Mouse (Mus musculus) forebrain, embryonic 16.5 days (tissue): Measurements from ENCODE around the gene Dpysl4. TPM values are rescaled to one million over a fixed set of nuclear protein-coding genes. Genes with fewer than 3 reads are reported as not detected.

ENCODE experiments used
- ATAC-seq: fragments of 200-750 bp; cut with Nextera tagmentation; 2 replicates; pipeline ENCODE4 v1.8.0; 2017; ENCODE audit warnings: mild to moderate bottlenecking, moderate library complexity
- H3K27ac ChIP-seq: fragments of 300-500 bp; sonication (generic); 2 replicates; pipeline ENCODE4 v1.5.1; 2014; ENCODE audit warnings: low read length, control low read depth
- H3K27me3 ChIP-seq: fragments of 300-500 bp; sonication (generic); replicated peaks from 2 replicates; pipeline ENCODE4 v1.6.1; 2014; ENCODE audit warnings: low read length; ENCODE audit not compliant: control insufficient read depth, insufficient read depth
- H3K36me3 ChIP-seq: fragments of 300-500 bp; sonication (generic); 2 replicates; pipeline ENCODE4 v1.6.1; 2014; ENCODE audit not compliant: control insufficient read depth, insufficient read depth
- H3K4me1 ChIP-seq: fragments of 300-500 bp; sonication (generic); replicated peaks from 2 replicates; pipeline ENCODE4 v1.6.1; 2014; ENCODE audit warnings: low read length; ENCODE audit not compliant: control insufficient read depth, insufficient read depth
- H3K4me2 ChIP-seq: fragments of 300-500 bp; sonication (generic); 2 replicates; pipeline ENCODE4 v1.6.1; 2014; ENCODE audit warnings: mild to moderate bottlenecking, low read length, control low read depth
- H3K4me3 ChIP-seq: fragments of 300-500 bp; sonication (generic); replicated peaks from 2 replicates; pipeline ENCODE4 v1.5.1; 2014; ENCODE audit warnings: mild to moderate bottlenecking, low read length, control low read depth
- H3K9ac ChIP-seq: fragments of 300-500 bp; sonication (generic); replicated peaks from 2 replicates; pipeline ENCODE4 v1.6.1; 2014; ENCODE audit warnings: low read depth, low read length, control low read depth
- H3K9me3 ChIP-seq: fragments of 300-500 bp; sonication (generic); 2 replicates; pipeline ENCODE4 v1.6.1; 2016; ENCODE audit warnings: low read length; ENCODE audit not compliant: control insufficient read depth
- WGBS: fragments of 180-500 bp; shearing (Covaris S2); extraction: QIAGEN DNeasy Blood & Tissue Kit; methylation state at CpG from one replicate; pipeline ENCODE4 v1.1.7; 2014; 5-methylcytosine and 5-hydroxymethylcytosine counted together
- polyA plus RNA-seq: library from polyadenylated mRNA; unstranded; fragments of >200 nt; fragmentation: Nextera tagmentation; extraction: Ambion mirVana; gene quantifications from 2 replicates; pipeline ENCODE4 v1.2.1, GENCODE M21; 2015

Gene Dpysl4
- polyA plus RNA-seq, 1 experiment from 2014 or later, result 122 TPM

DNA sequence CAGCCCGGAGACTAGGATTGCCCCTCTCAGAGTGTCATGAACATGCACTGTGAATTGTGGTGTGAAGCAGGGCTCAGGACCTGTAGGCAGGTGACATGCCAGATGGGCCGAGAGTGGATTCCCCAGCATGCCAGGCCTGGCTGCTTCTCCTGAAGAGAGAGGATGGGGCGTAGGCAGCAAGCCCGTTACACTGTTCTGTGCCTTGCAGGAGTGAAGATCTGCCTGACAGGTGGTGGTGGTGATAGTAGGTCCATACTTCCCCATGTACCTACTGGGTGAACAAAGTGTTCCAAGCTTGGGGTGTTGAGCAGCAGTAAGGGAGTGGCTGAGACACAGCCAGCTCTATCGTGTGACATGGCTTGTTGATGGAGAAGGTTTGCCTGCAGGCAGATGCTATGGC lies 7.3 kb downstream of the Dpysl4 start:
- WGBS, result 80% methylated on average over 5 of the region's 5 CpGs
- peaks cover 19% of the 10 kb centered on the region for H3K4me1 ChIP-seq
- H3K9ac ChIP-seq, result no peak overlapping the region
- H3K27me3 ChIP-seq, result no peaks in the 10 kb centered on the region
- ATAC-seq, result no peak
- no peak overlapping the region for H3K4me3 ChIP-seq
- 0 out of 2 replicates have a peak, but pooled peaks cover 4% of the 10 kb centered on the region for H3K36me3 ChIP-seq
- no peak overlapping the region for H3K4me2 ChIP-seq
- H3K27ac ChIP-seq, result no peak overlapping the region
- no peaks in the 10 kb centered on the region for H3K9me3 ChIP-seq

DNA sequence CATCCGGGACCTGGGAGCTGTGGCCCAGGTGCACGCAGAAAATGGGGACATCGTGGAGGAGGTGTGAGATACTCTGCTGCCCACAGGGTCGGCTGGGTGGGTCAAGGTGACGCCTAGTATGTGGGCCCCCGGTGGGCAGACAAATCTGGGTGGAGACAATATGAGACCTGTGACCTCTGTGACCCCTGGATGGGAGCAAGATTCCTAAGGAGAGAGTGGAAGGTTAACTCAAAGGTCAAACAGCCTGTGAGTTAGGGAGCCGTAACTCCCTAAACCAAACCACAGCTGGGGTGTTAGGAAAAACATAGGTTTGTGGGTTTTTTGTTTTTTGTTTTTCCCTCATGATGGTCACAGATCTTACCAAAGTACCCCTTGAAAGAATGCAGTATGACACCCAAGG lies 8.0 kb downstream of the Dpysl4 start:
- H3K9ac ChIP-seq, result no peak overlapping the region
- H3K4me2 ChIP-seq, result no peak overlapping the region
- H3K4me1 ChIP-seq, result peaks cover 13% of the 10 kb centered on the region
- no peak overlapping the region for H3K27ac ChIP-seq
- 0 out of 2 replicates have a peak, but pooled peaks cover 4% of the 10 kb centered on the region for H3K36me3 ChIP-seq
- WGBS, result 90% methylated on average over 7 of the region's 7 CpGs
- no peaks in the 10 kb centered on the region for H3K9me3 ChIP-seq
- no peak for ATAC-seq
- no peaks in the 10 kb centered on the region for H3K27me3 ChIP-seq
- H3K4me3 ChIP-seq, result no peak overlapping the region

DNA sequence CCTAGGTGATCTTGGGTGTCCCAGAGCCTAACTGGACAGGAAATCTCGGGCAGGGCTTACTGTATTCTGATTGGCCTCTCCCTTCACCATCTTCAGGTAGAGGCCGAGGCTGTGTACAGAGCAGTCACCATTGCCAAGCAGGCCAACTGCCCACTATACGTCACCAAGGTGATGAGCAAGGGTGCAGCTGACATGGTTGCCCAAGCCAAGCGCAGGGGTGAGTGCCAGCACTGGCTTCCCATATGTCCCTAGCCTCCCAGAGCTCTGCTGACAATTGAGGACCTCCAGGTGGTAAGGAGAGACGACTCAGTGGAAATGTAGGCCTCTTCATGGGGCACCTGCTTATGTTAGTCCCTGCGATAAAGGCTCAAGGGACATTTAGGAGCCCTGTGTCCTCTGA lies 9.0 kb downstream of the Dpysl4 start:
- ATAC-seq, result no peak
- 91% methylated on average over 6 of the region's 6 CpGs for WGBS

DNA sequence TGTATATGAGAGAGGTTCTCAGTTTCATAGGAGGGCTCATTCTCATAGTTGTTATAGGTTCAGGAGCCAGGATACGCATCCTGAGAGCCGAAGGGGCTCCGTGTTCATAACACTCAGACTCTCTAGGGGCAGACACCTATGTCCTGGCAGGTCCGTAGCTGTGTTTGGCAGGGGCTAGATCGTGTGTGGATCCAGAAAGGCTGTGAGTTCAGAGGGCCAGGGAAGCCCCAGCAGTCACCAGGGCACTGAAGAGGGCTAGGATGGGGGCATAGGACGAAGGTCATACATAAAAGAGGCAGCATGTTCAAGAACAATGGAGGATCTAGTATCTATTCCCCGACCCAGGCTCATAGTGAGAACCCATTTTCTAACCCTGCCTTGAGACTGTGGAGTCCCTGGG lies 9.5 kb downstream of the Dpysl4 start:
- Histone ChIP-seq H3K27ac (no peak overlapping the region), H3K36me3 (0 out of 2 replicates have a peak, but pooled peaks cover 4% of the 10 kb centered on the region), H3K9me3 (no peaks in the 10 kb centered on the region), H3K4me1 (no peaks in the 10 kb centered on the region; the same call in 1 of the 2 replicates), H3K9ac (no peak overlapping the region), H3K4me2 (no peak overlapping the region), H3K4me3 (no peak overlapping the region), H3K27me3 (no peaks in the 10 kb centered on the region)
- 90% methylated on average over 7 of the region's 7 CpGs for WGBS
- no peak for ATAC-seq

More for the DNA sequence above, 9.0 kb downstream of the Dpysl4 start:
- Histone ChIP-seq H3K9ac (no peak overlapping the region), H3K4me2 (no peak overlapping the region), H3K4me3 (no peak overlapping the region), H3K27ac (no peak overlapping the region), H3K36me3 (0 out of 2 replicates have a peak, but pooled peaks cover 4% of the 10 kb centered on the region), H3K9me3 (no peaks in the 10 kb centered on the region), H3K4me1 (peaks cover 5% of the 10 kb centered on the region), H3K27me3 (no peaks in the 10 kb centered on the region)

DNA sequence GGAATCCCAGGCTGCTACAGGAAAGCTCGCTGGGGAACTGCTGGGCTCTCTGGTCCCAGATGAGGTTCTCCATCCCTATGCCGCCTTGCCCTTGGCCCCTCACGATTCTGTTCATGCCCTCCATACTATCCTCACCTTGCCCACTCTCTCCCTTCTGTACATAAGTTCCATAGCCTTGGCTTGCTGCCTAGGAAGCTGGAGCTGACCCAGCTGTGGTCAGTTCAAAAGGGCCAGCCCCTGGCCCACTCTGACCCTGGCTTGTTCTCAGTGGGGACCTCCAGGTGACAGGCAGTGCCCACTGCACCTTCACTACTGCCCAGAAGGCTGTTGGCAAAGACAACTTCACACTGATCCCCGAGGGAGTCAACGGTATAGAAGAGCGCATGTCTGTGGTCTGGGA lies 10.6 kb downstream of the Dpysl4 start:
- WGBS, result 94% methylated on average over 6 of the region's 6 CpGs
- ATAC-seq, result no peak
- Histone ChIP-seq H3K9me3 (no peaks in the 10 kb centered on the region), H3K9ac (no peak overlapping the region), H3K36me3 (0 out of 2 replicates have a peak, but pooled peaks cover 2% of the 10 kb centered on the region), H3K4me3 (no peak overlapping the region), H3K4me2 (no peak overlapping the region), H3K27ac (no peak overlapping the region), H3K4me1 (no peaks in the 10 kb centered on the region), H3K27me3 (no peaks in the 10 kb centered on the region)

DNA sequence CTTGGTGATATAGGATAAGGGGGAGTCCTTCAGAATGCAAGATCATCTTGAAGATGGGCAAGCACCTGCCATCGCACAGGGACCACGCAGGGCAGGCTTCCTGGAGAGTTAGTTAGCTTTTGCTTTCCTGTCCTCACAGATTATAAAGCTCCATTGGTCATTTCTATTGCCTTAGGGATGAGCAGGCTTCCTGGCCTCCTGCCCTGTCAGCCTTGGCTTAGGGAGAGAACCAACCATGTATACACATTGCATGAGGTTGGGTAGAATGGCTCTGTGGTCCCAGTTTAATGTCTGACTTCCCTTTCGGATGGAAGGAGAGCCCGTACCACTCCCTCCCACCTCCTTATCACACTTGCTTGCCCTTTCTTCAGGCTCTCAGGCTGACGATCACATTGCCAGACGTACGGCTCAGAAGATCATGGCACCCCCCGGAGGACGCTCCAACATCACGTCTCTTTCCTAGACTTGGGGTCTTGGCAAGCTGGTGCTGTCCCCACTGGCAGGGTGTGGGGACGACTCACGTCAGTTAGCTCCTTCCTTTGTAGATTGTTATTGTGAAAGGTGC lies 14.8 kb downstream of the Dpysl4 start:
- Histone ChIP-seq H3K4me2 (no peak overlapping the region), H3K27ac (no peak overlapping the region), H3K4me3 (no peak overlapping the region), H3K36me3 (no peaks in the 10 kb centered on the region), H3K9ac (no peak overlapping the region), H3K27me3 (no peaks in the 10 kb centered on the region), H3K9me3 (no peaks in the 10 kb centered on the region), H3K4me1 (no peaks in the 10 kb centered on the region)
- 70% methylated on average over 12 of the region's 12 CpGs for WGBS
- ATAC-seq, result no peak

DNA sequence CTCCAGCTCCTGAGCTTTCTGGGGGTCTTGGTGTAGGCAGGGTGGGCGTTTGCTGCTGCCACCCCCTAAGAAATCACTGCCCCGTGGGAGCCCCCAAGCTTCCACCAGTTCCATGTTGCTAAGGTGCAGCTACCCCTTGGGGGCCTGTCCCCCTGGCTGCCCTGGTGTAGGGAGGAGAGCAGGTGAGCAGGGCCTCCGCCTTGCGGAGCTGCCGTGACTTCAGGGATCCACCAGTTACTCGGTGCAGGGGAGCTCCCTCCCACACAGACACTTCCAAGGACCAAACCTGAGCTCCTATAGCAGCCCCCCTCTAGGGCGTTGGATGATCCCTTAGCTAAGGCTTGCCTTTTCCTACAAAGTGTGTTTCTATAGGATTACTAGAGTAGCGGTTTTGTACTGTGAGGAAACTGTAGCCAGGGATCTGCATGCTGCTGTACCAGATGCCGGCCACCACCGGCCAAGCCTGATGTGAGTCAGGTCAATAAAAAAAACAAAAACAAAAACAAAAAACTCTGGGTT lies 15.5 kb downstream of the Dpysl4 start:
- 77% methylated on average over 10 of the region's 10 CpGs for WGBS
- Histone ChIP-seq H3K9ac (no peak overlapping the region), H3K4me2 (no peak overlapping the region), H3K4me1 (no peaks in the 10 kb centered on the region), H3K9me3 (no peaks in the 10 kb centered on the region), H3K4me3 (no peak overlapping the region), H3K27ac (no peak overlapping the region), H3K27me3 (no peaks in the 10 kb centered on the region), H3K36me3 (no peaks in the 10 kb centered on the region)
- ATAC-seq, result no peak

DNA sequence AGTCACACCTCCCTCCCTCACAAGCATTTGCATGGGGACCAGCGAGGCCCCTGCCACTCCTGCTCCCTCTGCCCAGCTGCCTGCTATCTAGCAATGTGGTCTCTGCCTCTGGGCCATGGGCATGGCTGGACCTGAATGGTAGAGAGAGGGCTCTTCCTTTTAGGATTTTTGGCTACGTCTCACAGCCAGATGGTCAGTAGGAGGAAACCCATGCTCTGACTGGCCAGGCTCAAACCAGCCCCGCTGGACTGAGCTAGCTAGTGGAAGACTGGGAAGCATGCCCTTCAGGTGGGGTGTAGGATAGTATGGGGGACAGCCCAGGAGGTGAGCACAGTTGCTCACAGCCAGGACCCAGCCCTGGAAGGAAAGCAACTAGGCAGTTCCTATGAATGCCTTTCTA lies 16.0 kb downstream of the Dpysl4 start:
- Histone ChIP-seq H3K36me3 (no peaks in the 10 kb centered on the region), H3K27me3 (no peaks in the 10 kb centered on the region), H3K9ac (no peak overlapping the region; the same call in 1 of the 2 replicates), H3K9me3 (no peaks in the 10 kb centered on the region), H3K27ac (no peak overlapping the region), H3K4me2 (no peak overlapping the region), H3K4me1 (no peaks in the 10 kb centered on the region), H3K4me3 (no peak overlapping the region)
- ATAC-seq, result no peak
- 68% methylated on average over 3 of the region's 3 CpGs for WGBS

DNA sequence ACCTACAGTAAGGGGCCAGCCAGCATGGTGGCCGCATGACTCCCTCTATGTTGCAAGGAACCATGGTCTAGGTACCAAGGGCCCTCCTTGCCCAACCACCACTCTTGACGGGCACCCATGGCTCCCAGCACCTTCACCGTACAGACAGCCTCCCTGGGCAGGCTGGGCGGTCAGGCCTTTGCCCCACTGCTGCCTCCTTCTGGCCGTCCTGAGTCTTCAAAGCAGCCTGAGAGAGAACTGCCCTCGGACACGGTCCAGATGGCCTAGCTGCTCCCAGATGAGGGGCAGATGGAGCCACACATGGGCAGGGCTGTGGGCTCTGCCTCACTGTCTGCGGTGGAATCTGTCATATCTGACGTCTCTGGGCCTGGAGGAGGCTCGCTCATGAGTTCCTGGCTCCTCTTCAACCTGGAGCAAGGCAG lies 18.2 kb downstream of the Dpysl4 start:
- no peaks in the 10 kb centered on the region for H3K9me3 ChIP-seq
- H3K27me3 ChIP-seq, result no peaks in the 10 kb centered on the region
- H3K4me2 ChIP-seq, result no peak overlapping the region
- no peak for ATAC-seq
- no peak overlapping the region for H3K27ac ChIP-seq
- H3K4me3 ChIP-seq, result no peak overlapping the region
- WGBS, result 58% methylated on average over 10 of the region's 10 CpGs
- H3K9ac ChIP-seq, result no peak overlapping the region
- H3K36me3 ChIP-seq, result no peaks in the 10 kb centered on the region
- no peaks in the 10 kb centered on the region; the same call in 1 of the 2 replicates for H3K4me1 ChIP-seq
